Mouse (Mus musculus) liver, adult 2 months (tissue): ENCODE measurements around the gene Cpa4. TPM values are rescaled to one million over a fixed set of nuclear protein-coding genes. Genes with fewer than 3 reads are reported as not detected.

Experiments used
- DNase-seq: peaks from one replicate; pipeline ENCODE4 v3.0.0-alpha.2; 2011; ENCODE audit warnings: low read depth, low spot score; ENCODE audit errors: extremely low read depth
- H3K27ac ChIP-seq: fragments of 200-500 bp; replicated peaks from 2 replicates; pipeline ENCODE4 v1.5.1; 2012; ENCODE audit warnings: low read depth, mild to moderate bottlenecking, control low read depth, inconsistent platforms, low read length; ENCODE audit not compliant: insufficient read depth
- H3K27me3 ChIP-seq: fragments of 200-500 bp; 2 replicates; pipeline ENCODE4 v1.6.1; 2012; ENCODE audit warnings: mild to moderate bottlenecking, moderate library complexity, low read length, inconsistent platforms; ENCODE audit not compliant: control insufficient read depth, insufficient read depth
- H3K36me3 ChIP-seq: fragments of 200-500 bp; 2 replicates; pipeline ENCODE4 v1.6.1; 2012; ENCODE audit warnings: low read length, inconsistent platforms; ENCODE audit not compliant: control insufficient read depth, insufficient read depth
- H3K4me1 ChIP-seq: fragments of 200-500 bp; 2 replicates; pipeline ENCODE4 v1.6.1; 2011; ENCODE audit warnings: low read length; ENCODE audit not compliant: control insufficient read depth, insufficient read depth
- H3K4me3 ChIP-seq: fragments of 200-500 bp; 2 replicates; pipeline ENCODE4 v1.5.1; 2011; ENCODE audit warnings: low read depth, mild to moderate bottlenecking, control low read depth, low read length, moderate library complexity; ENCODE audit not compliant: insufficient read depth
- H3K79me2 ChIP-seq: fragments of 200-500 bp; 2 replicates; pipeline ENCODE4 v1.6.1; 2012; ENCODE audit warnings: inconsistent platforms, mild to moderate bottlenecking, low read length, moderate library complexity; ENCODE audit not compliant: control insufficient read depth, insufficient read depth
- H3K9ac ChIP-seq: fragments of 200-500 bp; 2 replicates; pipeline ENCODE4 v1.6.1; 2012; ENCODE audit warnings: low read depth, mild to moderate bottlenecking, control low read depth, inconsistent platforms, low read length
- CTCF ChIP-seq: fragments of 200-500 bp; IDR thresholded peaks from 2 replicates; pipeline ENCODE4 v1.5.1; 2011; ENCODE audit warnings: low read depth, low read length, control low read depth
- POLR2A ChIP-seq: fragments of 200-500 bp; IDR thresholded peaks from 2 replicates; pipeline ENCODE4 v1.6.1; 2011; ENCODE audit warnings: low read length, control low read depth; ENCODE audit not compliant: insufficient read depth; ENCODE audit errors: extremely low read depth
- WGBS: fragments of 180-500 bp; shearing (Covaris S2); methylation state at CpG from one replicate; pipeline ENCODE4 v1.1.7; 2018; 5-methylcytosine and 5-hydroxymethylcytosine counted together
- polyA plus RNA-seq: library from polyadenylated mRNA; depleted of rRNA; stranded (reverse); fragments of >200 nt; gene quantifications from 2 replicates; pipeline ENCODE4 v1.2.3, GENCODE M21; 2012
- total RNA-seq: library from RNA; depleted of rRNA; stranded (reverse); fragments of >200 nt; gene quantifications from 2 replicates; pipeline ENCODE4 v1.2.3, GENCODE M21; 2014

The Cpa4 gene
- total and polyA plus RNA-seq, 2 experiments = not detected

- TF ChIP-seq POLR2A (no peak), CTCF (no peak)
- H3K9ac ChIP-seq = no peak overlapping the region
- 96% methylated on average over 1 of the region's 1 CpGs for WGBS
- no peaks in the 10 kb centered on the region for H3K36me3 ChIP-seq
- no peak overlapping the region for H3K27ac ChIP-seq
- H3K27me3 ChIP-seq = no peaks in the 10 kb centered on the region
- H3K79me2 ChIP-seq = no peaks in the 10 kb centered on the region
- no peak overlapping the region for H3K4me3 ChIP-seq
- no peak for DNase-seq
- H3K4me1 ChIP-seq = 0 out of 2 replicates have a peak, but pooled peaks cover 2% of the 10 kb centered on the region
Observed at GRCm38 (mm10) chr6:30600995-30601394, 32.8 kb downstream of the Cpa4 start.

DNA sequence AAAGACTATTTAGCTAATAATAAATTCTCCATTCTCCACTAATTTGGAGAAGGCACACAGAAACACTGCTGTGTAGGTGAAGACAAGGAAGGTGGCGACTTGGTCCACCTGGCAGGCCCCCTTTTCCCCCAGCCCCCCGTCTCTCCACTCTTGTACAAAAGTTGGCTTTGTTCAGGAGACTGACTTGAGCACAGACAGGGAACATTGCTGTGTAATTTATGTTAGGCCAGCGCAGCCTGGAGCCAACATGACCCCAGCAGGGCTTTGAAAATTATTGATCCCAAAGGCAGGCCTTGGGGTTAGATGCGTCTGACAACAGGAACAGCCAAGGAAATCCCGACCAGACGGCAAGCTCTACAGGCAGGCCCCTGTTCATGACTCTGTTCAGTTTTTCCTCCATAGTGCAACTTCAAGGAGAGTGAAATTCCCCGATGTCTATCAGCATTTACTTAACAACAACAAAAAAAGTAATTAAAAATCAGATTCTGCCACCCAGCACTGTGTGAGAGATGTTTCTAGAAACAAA lies 36.2 kb downstream of the Cpa4 start:
- H3K79me2 ChIP-seq = no peaks in the 10 kb centered on the region
- H3K36me3 ChIP-seq = no peaks in the 10 kb centered on the region
- no peaks in the 10 kb centered on the region for H3K27me3 ChIP-seq
- H3K4me3 ChIP-seq = no peak overlapping the region
- DNase-seq = no peak
- no peak overlapping the region for H3K9ac ChIP-seq
- H3K4me1 ChIP-seq = 0 out of 2 replicates have a peak, but pooled peaks cover 2% of the 10 kb centered on the region
- TF ChIP-seq POLR2A = no peak
- 58% methylated on average over 7 of the region's 7 CpGs for WGBS
- H3K27ac ChIP-seq = no peak overlapping the region

DNA sequence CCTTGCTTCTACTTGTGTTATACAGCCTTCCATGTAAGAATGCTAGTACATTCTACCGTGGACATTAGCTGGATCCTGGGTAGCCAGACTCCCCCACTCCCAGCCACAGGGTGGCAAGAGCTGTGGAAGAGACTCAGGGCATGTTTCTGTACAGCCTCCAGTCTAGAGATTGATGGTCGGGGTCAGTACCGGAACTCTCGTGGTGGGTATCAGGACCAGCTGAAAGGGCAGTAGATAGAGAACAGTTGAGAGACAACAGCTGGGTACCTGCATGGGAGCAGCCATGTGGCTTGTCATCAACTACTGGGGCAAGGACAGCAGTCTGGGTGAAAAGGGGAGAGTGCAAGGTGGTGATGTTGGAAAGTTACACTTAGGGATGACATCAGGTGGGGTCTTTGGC lies 36.9 kb downstream of the Cpa4 start:
- H3K27me3 ChIP-seq = no peaks in the 10 kb centered on the region
- WGBS = 96% methylated on average over 4 of the region's 4 CpGs
- TF ChIP-seq POLR2A (no peak), CTCF (no peak)

DNA sequence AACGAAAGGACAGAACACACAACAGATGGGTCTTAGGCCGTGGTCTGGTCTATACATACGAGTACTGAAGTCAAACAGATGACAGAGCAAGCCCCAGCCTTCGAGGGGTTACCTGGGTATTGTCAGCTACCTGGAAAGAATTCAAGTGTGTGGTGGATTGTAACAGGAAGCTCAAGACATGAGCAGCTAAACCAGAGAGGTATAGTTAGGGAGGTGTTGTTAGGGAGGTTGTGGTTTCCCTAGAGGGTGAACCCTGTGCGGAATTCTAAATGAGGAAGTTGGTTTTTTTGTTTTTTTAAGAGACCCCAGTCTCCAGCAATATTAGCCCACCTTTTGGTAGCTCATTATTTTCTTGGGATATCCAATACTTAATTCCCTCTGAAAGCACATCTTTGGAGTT lies 37.5 kb downstream of the Cpa4 start:
- TF ChIP-seq POLR2A (no peak), CTCF (no peak)
- no peaks in the 10 kb centered on the region for H3K79me2 ChIP-seq
- no peak overlapping the region for H3K27ac ChIP-seq
- no peak for DNase-seq
- no peak overlapping the region for H3K4me3 ChIP-seq
- no peaks in the 10 kb centered on the region for H3K36me3 ChIP-seq
- H3K4me1 ChIP-seq = no peaks in the 10 kb centered on the region
- WGBS = 88% methylated on average over 5 of the region's 5 CpGs
- H3K9ac ChIP-seq = no peak overlapping the region
- H3K27me3 ChIP-seq = no peaks in the 10 kb centered on the region

More for the DNA sequence above, 36.9 kb downstream of the Cpa4 start:
- Histone ChIP-seq H3K27ac (no peak overlapping the region), H3K4me1 (0 out of 2 replicates have a peak, but pooled peaks cover 2% of the 10 kb centered on the region), H3K4me3 (no peak overlapping the region), H3K79me2 (no peaks in the 10 kb centered on the region), H3K9ac (no peak overlapping the region), H3K36me3 (no peaks in the 10 kb centered on the region)
- no peak for DNase-seq

DNA sequence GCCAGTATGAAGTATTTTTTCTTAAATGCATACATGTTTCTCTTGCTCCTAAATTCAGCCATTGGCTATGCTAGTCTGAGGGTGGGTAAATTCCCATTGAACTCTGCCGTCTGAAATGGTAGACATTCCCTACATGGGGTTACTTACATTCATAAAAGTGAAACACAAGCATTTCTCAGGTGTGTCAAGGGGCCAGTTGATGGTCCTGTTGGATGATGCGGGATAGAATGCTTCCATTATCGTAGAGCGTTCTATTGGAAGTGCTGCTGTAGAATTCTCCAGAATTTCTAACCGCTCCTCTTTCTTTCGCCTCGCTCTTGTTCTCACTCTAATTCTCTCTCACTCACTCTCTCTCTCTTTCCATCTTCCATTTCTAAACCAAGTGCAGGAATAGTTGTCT lies 42.5 kb downstream of the Cpa4 start, which contains the start of gene Cpa5:
Cpa5 (plus strand) TSS at position 301 of the 400 bp plus-strand sequence.
- no peaks in the 10 kb centered on the region for H3K36me3 ChIP-seq
- H3K27me3 ChIP-seq = peaks cover under 1% of the 10 kb centered on the region; the same call in 1 of the 2 replicates

GRCm38 (mm10) chr6:30611212-30611611 lies 43.0 kb downstream of the Cpa4 start:
- H3K9ac ChIP-seq = no peak overlapping the region
- H3K4me3 ChIP-seq = no peak overlapping the region
- no peaks in the 10 kb centered on the region for H3K4me1 ChIP-seq
- 84% methylated on average over 5 of the region's 5 CpGs for WGBS
- H3K79me2 ChIP-seq = no peaks in the 10 kb centered on the region
- H3K27me3 ChIP-seq = peaks cover 2% of the 10 kb centered on the region; the same call in 1 of the 2 replicates
- no peak for DNase-seq
- TF ChIP-seq POLR2A (no peak), CTCF (no peak)
- H3K36me3 ChIP-seq = no peaks in the 10 kb centered on the region
- H3K27ac ChIP-seq = no peak overlapping the region

More for the DNA sequence above, 42.5 kb downstream of the Cpa4 start, which contains the start of gene Cpa5:
- no peaks in the 10 kb centered on the region for H3K79me2 ChIP-seq
- H3K4me1 ChIP-seq = no peaks in the 10 kb centered on the region
- TF ChIP-seq POLR2A = no peak
- no peak for TF ChIP-seq CTCF
- no peak within 1 kb of the TSS for H3K4me3 ChIP-seq
- DNase-seq = no peak
- 97% methylated on average over 7 of the region's 7 CpGs for WGBS
- H3K9ac ChIP-seq = no peak within 1 kb of the TSS
- H3K27ac ChIP-seq = no peak within 1 kb of the TSS
